Mouse (Mus musculus): ENCODE measurements around the gene Mfsd14a. TPM values are rescaled to one million over a fixed set of nuclear protein-coding genes. Genes with fewer than 3 reads are reported as not detected.

Gene Mfsd14a
- polyA plus RNA-seq, 1 experiment, result 11.5 TPM

- Histone ChIP-seq H3ac (ENCODE audit: control insufficient read depth, insufficient read length) (no peak overlapping the region), H3K36me3 (ENCODE audit: control insufficient read depth, insufficient read depth) (no peaks in the 10 kb centered on the region), H3K4me3 (no peak overlapping the region), H3K79me2 (ENCODE audit: control insufficient read depth, insufficient read depth) (peaks cover 19% of the 10 kb centered on the region), H3K4me2 (ENCODE audit: low read depth) (no peak overlapping the region), H3K27me3 (ENCODE audit: control insufficient read depth, insufficient read depth, insufficient read length) (no peaks in the 10 kb centered on the region)
- TF ChIP-seq REST (IDR thresholded peaks at IDR 0.05; ENCODE audit: insufficient read depth, insufficient read length) (no peak), E2F4 (IDR thresholded peaks at IDR 0.05; ENCODE audit: insufficient read depth) (no peak), TCF3 (IDR thresholded peaks at IDR 0.05; ENCODE audit: insufficient read length, low read depth) (no peak), SRF (IDR thresholded peaks at IDR 0.05; ENCODE audit: control insufficient read depth, insufficient read length, low read depth) (no peak), MYOG (IDR thresholded peaks at IDR 0.05; ENCODE audit: control insufficient read depth in 1 of 3, insufficient read depth in 1 of 3, insufficient read length in 2 of 3, low read depth in 2 of 3) (no peak), POLR2AphosphoS2 (IDR thresholded peaks at IDR 0.05; ENCODE audit: insufficient read length, low read depth) (no peak), TCF12 (IDR thresholded peaks at IDR 0.05; ENCODE audit: insufficient read depth, poor library complexity, severe bottlenecking) (no peak), POLR2A (IDR thresholded peaks at IDR 0.05; ENCODE audit: insufficient read length, low read depth) (no peak), MYOD1 (IDR thresholded peaks at IDR 0.05; ENCODE audit: control insufficient read depth in 1 of 3, insufficient read length in 2 of 3, low read depth in 2 of 3) (no peak), USF1 (IDR thresholded peaks at IDR 0.05; ENCODE audit: low read depth) (no peak), CEBPB (IDR thresholded peaks at IDR 0.05; ENCODE audit: insufficient read depth, poor library complexity, severe bottlenecking) (no peak), MAX (IDR thresholded peaks at IDR 0.05; ENCODE audit: low read depth) (no peak)
These were observed 41.4 kb upstream of the Mfsd14a start for GRCm38 (mm10) chr3:116703835-116704234.

- Histone ChIP-seq H3K79me2 (ENCODE audit: control insufficient read depth, insufficient read depth) (peaks cover 19% of the 10 kb centered on the region), H3K4me3 (no peak overlapping the region), H3ac (ENCODE audit: control insufficient read depth, insufficient read length) (no peak overlapping the region), H3K36me3 (ENCODE audit: control insufficient read depth, insufficient read depth) (no peaks in the 10 kb centered on the region), H3K27me3 (ENCODE audit: control insufficient read depth, insufficient read depth, insufficient read length) (no peaks in the 10 kb centered on the region), H3K4me2 (ENCODE audit: low read depth) (no peak overlapping the region)
- TF ChIP-seq MAX (IDR thresholded peaks at IDR 0.05; ENCODE audit: low read depth) (no peak), POLR2AphosphoS2 (IDR thresholded peaks at IDR 0.05; ENCODE audit: insufficient read length, low read depth) (no peak), MYOD1 (IDR thresholded peaks at IDR 0.05; ENCODE audit: control insufficient read depth in 1 of 3, insufficient read length in 2 of 3, low read depth in 2 of 3) (no peak), CEBPB (IDR thresholded peaks at IDR 0.05; ENCODE audit: insufficient read depth, poor library complexity, severe bottlenecking) (no peak), TCF12 (IDR thresholded peaks at IDR 0.05; ENCODE audit: insufficient read depth, poor library complexity, severe bottlenecking) (no peak), USF1 (IDR thresholded peaks at IDR 0.05; ENCODE audit: low read depth) (no peak), TCF3 (IDR thresholded peaks at IDR 0.05; ENCODE audit: insufficient read length, low read depth) (no peak), POLR2A (IDR thresholded peaks at IDR 0.05; ENCODE audit: insufficient read length, low read depth) (no peak), MYOG (IDR thresholded peaks at IDR 0.05; ENCODE audit: control insufficient read depth in 1 of 3, insufficient read depth in 1 of 3, insufficient read length in 2 of 3, low read depth in 2 of 3) (no peak), REST (IDR thresholded peaks at IDR 0.05; ENCODE audit: insufficient read depth, insufficient read length) (no peak), SRF (IDR thresholded peaks at IDR 0.05; ENCODE audit: control insufficient read depth, insufficient read length, low read depth) (no peak), E2F4 (IDR thresholded peaks at IDR 0.05; ENCODE audit: insufficient read depth) (no peak)
These were observed 40.3 kb upstream of the Mfsd14a start for GRCm38 (mm10) chr3:116702647-116703272.

GRCm38 (mm10) chr3:116701601-116702000, 39.1 kb upstream of the Mfsd14a start:
- Histone ChIP-seq H3K27me3 (ENCODE audit: control insufficient read depth, insufficient read depth, insufficient read length) (no peaks in the 10 kb centered on the region), H3K4me3 (no peak overlapping the region), H3K36me3 (ENCODE audit: control insufficient read depth, insufficient read depth) (no peaks in the 10 kb centered on the region), H3ac (ENCODE audit: control insufficient read depth, insufficient read length) (no peak overlapping the region), H3K79me2 (ENCODE audit: control insufficient read depth, insufficient read depth) (peaks cover 19% of the 10 kb centered on the region), H3K4me2 (ENCODE audit: low read depth) (no peak overlapping the region)
- TF ChIP-seq TCF12 (IDR thresholded peaks at IDR 0.05; ENCODE audit: insufficient read depth, poor library complexity, severe bottlenecking) (no peak), MYOD1 (IDR thresholded peaks at IDR 0.05; ENCODE audit: control insufficient read depth in 1 of 3, insufficient read length in 2 of 3, low read depth in 2 of 3) (no peak), MAX (IDR thresholded peaks at IDR 0.05; ENCODE audit: low read depth) (no peak), CEBPB (IDR thresholded peaks at IDR 0.05; ENCODE audit: insufficient read depth, poor library complexity, severe bottlenecking) (no peak), E2F4 (IDR thresholded peaks at IDR 0.05; ENCODE audit: insufficient read depth) (no peak), MYOG (IDR thresholded peaks at IDR 0.05; ENCODE audit: control insufficient read depth in 1 of 3, insufficient read depth in 1 of 3, insufficient read length in 2 of 3, low read depth in 2 of 3) (no peak)

GRCm38 (mm10) chr3:116698786-116699185, 36.3 kb upstream of the Mfsd14a start:
- no peaks in the 10 kb centered on the region for H3K27me3 ChIP-seq (ENCODE audit: control insufficient read depth, insufficient read depth, insufficient read length)
- TF ChIP-seq MYOD1 (IDR thresholded peaks at IDR 0.05; ENCODE audit: control insufficient read depth in 1 of 3, insufficient read length in 2 of 3, low read depth in 2 of 3) (no peak), MAX (IDR thresholded peaks at IDR 0.05; ENCODE audit: low read depth) (no peak), TCF3 (IDR thresholded peaks at IDR 0.05; ENCODE audit: insufficient read length, low read depth) (no peak), REST (IDR thresholded peaks at IDR 0.05; ENCODE audit: insufficient read depth, insufficient read length) (no peak), TCF12 (IDR thresholded peaks at IDR 0.05; ENCODE audit: insufficient read depth, poor library complexity, severe bottlenecking) (no peak), USF1 (IDR thresholded peaks at IDR 0.05; ENCODE audit: low read depth) (no peak), POLR2A (IDR thresholded peaks at IDR 0.05; ENCODE audit: insufficient read length, low read depth) (no peak), SRF (IDR thresholded peaks at IDR 0.05; ENCODE audit: control insufficient read depth, insufficient read length, low read depth) (no peak), MYOG (IDR thresholded peaks at IDR 0.05; ENCODE audit: control insufficient read depth in 1 of 3, insufficient read depth in 1 of 3, insufficient read length in 2 of 3, low read depth in 2 of 3) (no peak), CEBPB (IDR thresholded peaks at IDR 0.05; ENCODE audit: insufficient read depth, poor library complexity, severe bottlenecking) (no peak), POLR2AphosphoS2 (IDR thresholded peaks at IDR 0.05; ENCODE audit: insufficient read length, low read depth) (no peak), E2F4 (IDR thresholded peaks at IDR 0.05; ENCODE audit: insufficient read depth) (no peak)

More at GRCm38 (mm10) chr3:116698786-116699185, 36.3 kb upstream of the Mfsd14a start:
- Histone ChIP-seq H3K79me2 (ENCODE audit: control insufficient read depth, insufficient read depth) (peaks cover 21% of the 10 kb centered on the region), H3ac (ENCODE audit: control insufficient read depth, insufficient read length) (no peak overlapping the region), H3K4me3 (no peak overlapping the region), H3K36me3 (ENCODE audit: control insufficient read depth, insufficient read depth) (no peaks in the 10 kb centered on the region), H3K4me2 (ENCODE audit: low read depth) (no peak overlapping the region)

All from myocyte (in vitro differentiated cells).